Mouse (Mus musculus) gastrocnemius, postnatal 36 days (tissue): ENCODE measurements at regions not wholly inside any gene's neighbourhood (a gene's known extent, or its start where the extent isn't known, plus 50 kb on each side); places are given as distances from the start of the nearest gene placed in this dataset.

ENCODE experiments used
- DNase-seq, 2 experiments: peaks; one replicate each; pipeline ENCODE4 v3.0.0; 2022
- intact Hi-C: fragments of 180-260 bp; cut with DNase I; formaldehyde crosslinking; loops from one replicate; pipeline ENCODE4 v1.15.1; 2025

DNA sequence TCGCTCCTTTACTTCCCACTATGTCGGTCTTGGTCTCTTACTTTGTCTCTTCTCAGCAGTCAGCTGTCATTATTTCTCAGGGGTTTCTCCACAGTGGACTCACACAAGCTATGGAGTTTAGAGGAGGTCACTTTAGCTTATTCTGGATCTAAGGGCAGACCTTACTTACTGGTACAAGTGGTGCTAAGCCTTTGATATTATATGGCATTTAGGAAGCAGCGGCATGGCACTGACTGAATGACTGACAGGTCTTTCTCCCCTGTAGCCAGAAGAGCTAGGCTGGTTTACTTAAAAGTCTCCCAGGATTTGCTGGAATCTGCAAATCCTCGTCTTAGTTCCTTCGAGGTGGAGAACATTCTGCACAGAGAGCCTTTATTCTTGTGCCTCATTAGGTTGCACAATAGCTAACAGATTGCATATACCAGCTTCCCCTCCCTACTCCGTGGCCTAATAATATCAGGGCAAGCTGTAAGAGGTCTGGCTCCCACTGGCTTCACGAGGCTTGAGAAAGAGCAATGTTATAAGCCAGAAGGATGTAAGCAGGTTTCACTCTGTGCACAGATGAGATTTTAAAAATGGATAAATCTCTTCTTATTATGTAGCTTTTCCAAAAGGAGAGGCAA is 214.1 kb upstream of the 4930583I09Rik start:
- intact Hi-C loops, result no loop called here
- DNase-seq, result no peak

DNA sequence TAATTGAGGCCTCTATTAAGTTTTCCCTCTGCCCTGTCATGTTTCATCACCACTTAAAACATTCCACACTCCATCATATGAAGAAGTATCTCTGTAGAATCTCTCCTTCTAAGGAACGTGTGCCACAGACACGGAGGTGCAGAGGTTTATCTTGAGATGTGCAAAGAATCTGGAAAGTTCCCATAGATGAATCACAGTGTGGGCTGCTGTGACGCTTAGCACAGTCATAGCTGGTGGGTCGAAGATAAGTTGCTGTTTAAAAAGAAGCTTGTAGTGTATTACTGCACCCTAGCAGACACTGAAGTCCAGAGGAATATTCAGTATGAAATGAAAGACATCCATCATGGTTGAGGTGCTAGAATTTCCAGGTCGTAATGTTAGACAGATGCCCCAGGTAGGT is 179.9 kb upstream of the 4930583I09Rik start:
- intact Hi-C loops, result no loop called here
- DNase-seq, result no peak

DNA sequence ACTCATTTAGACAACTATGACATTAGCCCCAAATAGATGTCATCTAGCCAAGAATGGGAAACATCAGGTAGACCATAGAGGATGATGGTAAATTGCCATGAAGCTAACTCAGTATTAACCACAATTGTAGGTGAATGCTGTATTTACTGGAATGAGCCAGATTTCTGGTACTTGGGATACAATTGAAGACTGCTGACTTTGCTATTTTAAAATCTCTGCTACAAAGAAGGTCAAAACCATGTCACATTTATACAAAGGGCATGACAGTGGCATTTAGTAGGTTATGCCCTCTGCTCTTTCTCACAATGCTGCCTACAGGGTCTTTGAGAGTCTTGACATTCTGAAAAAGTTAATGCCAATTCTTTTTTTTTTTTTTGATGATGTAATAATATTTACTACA is 178.8 kb upstream of the 4930583I09Rik start:
- DNase-seq, result no peak
- intact Hi-C loops, result no loop called here

GRCm38 (mm10) chr17:65000626-65001135 is 164.8 kb upstream of the 4930583I09Rik start:
- intact Hi-C loops, result no loop called here
- DNase-seq, result no peak

GRCm38 (mm10) chr17:64994483-64994882 is 158.6 kb upstream of the 4930583I09Rik start:
- no peak for DNase-seq
- intact Hi-C loops, result no loop called here

DNA sequence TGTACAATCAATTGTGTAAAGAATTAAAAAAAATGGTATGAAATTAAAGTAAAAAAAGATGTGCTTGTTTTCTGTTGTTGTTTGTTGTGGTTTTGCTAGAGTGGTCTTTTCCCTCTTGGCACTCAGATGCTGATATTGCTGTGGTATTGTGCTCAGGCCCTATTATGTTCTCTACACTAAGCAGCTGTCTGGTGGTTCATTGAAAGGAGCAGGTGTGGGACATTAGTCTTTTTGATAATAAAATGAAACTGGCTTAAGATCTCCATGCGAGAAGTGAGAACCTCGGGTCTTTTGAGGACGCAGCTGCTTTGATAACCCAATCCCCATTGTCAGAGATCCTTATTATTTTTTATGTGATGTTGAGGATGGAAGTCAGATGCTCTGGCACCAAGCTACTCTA is 155.4 kb upstream of the 4930583I09Rik start:
- DNase-seq, result no peak

DNA sequence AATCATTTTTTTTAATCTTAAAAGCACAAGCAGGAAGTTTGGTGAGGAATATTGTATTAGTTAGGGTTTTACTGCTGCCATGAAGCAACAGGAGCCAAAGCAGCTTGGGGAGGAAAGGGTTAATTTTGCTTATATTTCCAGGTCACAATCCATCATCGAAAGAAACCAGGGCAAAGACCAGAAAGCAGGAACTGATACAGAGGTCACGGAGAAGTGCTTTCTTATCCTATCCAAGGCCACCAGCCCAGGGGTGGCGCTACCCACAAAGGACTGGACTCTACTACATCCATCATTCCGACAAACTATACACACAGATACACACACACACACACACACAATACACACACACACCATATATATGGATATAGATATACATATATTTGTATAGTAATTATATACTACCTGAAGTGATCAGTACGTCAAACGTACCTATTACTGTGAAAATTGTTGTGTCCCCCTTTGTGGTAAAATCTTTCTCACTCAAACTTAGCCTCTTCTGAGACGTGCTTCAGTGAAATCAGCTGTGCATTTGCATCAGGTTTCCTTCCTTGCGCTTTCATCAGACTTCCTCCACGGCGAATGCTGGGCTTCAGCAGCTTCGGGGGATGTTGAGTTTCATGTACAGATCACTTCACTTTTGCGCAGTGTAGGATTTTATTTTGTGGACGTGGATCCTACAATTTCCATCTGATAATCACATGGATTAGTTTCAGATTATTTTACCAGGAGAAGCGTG is 148.6 kb upstream of the 4930583I09Rik start:
- no peak for DNase-seq

More for the DNA sequence above, 155.4 kb upstream of the 4930583I09Rik start:
- intact Hi-C loops, result no loop called here

GRCm38 (mm10) chr17:64983480-64983879 is 147.6 kb upstream of the 4930583I09Rik start:
- intact Hi-C loops, result no loop called here

More for the DNA sequence above, 148.6 kb upstream of the 4930583I09Rik start:
- intact Hi-C loops, result no loop called here

DNA sequence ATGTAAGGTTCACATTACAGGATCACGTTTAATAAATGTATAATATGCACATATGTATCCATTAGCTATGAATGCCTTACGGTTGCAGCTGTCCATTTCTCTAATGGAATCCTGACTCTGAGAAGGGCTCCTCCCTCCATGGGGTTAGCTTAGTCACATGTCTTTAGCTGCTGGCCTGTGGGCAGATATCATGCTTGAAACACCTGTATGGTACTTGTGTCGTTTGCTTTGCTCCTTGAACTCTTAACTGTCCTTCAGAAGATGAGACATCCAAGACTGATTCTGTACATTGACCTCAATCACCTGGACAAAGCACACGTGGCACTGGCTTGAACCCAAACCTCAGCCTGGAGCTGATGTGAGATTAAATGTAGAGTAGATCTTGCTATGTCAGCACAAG is 128.3 kb upstream of the 4930583I09Rik start:
- no peak for DNase-seq
- intact Hi-C loops, result no loop called here

More at GRCm38 (mm10) chr17:64983480-64983879, 147.6 kb upstream of the 4930583I09Rik start:
- no peak for DNase-seq

- DNase-seq, result no peak
- intact Hi-C loops, result no loop called here
These were observed 126.0 kb upstream of the 4930583I09Rik start for GRCm38 (mm10) chr17:64961887-64962286.

GRCm38 (mm10) chr17:64957495-64957894 is 121.6 kb upstream of the 4930583I09Rik start:
- no peak for DNase-seq
- intact Hi-C loops, result no loop called here

DNA sequence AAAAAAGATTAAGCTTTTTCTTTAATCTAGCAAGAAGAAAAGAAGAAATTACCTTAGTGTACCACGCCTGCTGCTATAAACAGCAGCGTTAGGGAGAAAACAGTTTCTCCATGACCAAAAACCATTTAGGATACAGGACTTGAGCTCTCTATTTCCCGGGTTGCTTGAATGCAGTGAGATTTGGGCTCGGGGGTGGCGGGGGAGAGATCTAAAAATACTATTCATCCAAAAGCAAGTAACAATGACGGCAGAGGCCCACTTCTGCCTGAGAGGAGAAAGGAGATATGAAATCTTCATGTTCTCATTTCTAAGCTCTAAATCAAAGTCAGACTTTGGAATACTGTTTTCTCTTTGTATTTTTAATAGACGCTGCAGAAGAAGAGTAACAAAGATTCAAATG is 120.6 kb upstream of the 4930583I09Rik start:
- intact Hi-C loops, result no loop called here

DNA sequence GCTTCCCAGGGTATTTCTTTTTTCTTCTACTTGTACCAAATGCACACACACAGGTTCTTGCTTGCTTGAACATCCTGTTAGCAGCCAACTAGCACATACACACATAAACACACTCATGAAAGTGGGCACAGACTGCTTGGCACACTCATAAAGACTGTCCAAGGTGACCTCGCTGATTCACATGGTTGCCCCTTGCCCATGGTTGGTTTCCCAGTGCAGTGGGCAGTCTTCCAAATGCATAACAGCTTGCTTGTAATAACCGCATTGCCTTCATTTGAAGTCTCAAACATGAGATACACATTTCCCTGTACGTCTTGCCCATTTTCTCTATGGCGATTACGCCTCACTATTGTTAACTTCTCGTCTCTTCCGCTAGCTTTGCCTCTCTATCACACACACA is 117.4 kb upstream of the 4930583I09Rik start:
- intact Hi-C loops, result no loop called here

More for the DNA sequence above, 120.6 kb upstream of the 4930583I09Rik start:
- no peak for DNase-seq

DNA sequence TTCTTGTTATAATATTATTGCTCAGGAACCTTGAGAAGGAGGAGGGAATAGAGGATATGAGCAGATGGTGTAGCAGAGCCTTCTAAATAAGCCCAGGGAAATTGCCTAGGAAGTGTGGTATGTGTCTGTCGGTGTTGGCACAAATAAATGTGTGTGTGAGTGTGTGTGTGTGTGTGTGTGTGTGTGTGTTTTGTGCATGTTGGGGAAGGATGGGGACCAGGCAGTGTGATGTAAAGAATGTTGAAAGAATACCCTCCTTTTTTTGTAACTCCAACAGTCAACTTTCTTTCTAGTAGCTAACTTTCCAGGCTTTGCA is 115.7 kb upstream of the 4930583I09Rik start:
- intact Hi-C loops, result no loop called here
- DNase-seq, result no peak

More for the DNA sequence above, 117.4 kb upstream of the 4930583I09Rik start:
- no peak for DNase-seq

DNA sequence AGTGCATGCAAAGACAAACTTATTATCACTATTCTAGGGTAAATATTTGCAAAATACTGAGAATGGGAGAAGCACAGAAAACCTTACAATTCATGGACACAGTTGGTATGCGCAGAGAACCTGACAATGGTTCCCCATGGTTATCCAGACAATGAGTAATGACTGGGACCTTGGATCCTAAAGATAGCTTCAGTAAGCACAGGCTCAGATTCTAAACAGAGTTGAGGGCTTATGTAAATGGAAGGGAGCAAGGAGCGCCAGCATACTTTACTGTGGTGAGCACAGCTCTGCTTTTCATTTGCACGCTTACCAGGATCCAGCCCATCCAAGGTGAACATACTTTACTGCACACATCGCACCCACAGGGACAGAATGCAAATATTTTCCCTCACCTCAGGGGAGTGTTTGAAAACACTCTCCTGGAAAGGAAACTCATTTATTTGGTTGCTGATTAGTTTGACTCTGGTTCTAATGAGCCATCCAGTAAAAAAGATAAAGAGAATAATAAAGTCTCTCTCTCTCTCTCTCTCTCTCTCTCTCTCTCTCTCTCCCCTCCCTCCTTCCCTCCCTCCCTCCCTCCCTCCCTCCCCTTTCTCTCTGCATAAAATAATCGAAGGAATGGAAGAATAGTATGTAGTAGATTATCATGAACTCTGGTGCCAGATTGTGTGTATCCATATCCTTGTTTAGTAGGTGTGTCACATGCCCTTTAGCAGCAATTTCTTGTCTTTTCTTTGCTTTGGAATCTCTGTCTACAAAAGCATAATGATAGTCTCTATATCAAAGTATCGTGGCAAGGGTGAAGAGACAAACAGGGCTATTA is 115.1 kb upstream of the 4930583I09Rik start:
- intact Hi-C loops, result no loop called here
- DNase-seq, result no peak

GRCm38 (mm10) chr17:64943213-64943612 is 107.3 kb upstream of the 4930583I09Rik start:
- DNase-seq, result no peak
- intact Hi-C loops, result no loop called here

GRCm38 (mm10) chr17:64941555-64941954 is 105.7 kb upstream of the 4930583I09Rik start:
- intact Hi-C loops, result no loop called here
- DNase-seq, result no peak

- intact Hi-C loops, result no loop called here
- no peak for DNase-seq
These were observed 99.8 kb upstream of the 4930583I09Rik start for GRCm38 (mm10) chr17:64935683-64936082.

DNA sequence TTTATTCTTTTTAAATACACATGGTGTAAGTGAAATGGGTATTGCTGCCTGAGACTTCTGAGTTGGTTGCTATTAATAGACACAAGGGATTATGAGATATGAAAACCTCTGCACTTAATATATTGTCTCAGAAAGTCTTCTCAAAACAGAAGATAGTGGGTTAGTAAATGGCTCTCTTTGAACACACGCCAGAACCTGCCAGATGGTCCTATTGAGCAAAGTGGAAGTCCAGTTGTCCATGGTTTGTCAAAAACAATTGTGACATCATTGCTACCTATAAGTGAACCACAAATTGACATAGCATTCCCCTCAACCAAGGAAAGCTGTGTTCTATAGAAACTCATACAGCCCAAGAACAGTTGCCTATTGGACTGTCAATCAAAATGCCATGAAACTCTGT is 98.5 kb upstream of the 4930583I09Rik start:
- no peak for DNase-seq
- intact Hi-C loops, result no loop called here

GRCm38 (mm10) chr17:64930816-64931428 is 95.1 kb upstream of the 4930583I09Rik start:
- intact Hi-C loops, result no loop called here
- DNase-seq, result no peak

- DNase-seq, result no peak
- intact Hi-C loops, result loop anchor here (2.0 kb wide), 1 partner anchor 21 kb away; no protein-coding TSS in a partner anchor
These were observed 87.9 kb upstream of the 4930583I09Rik start for GRCm38 (mm10) chr17:64923762-64924161.
